Mouse (Mus musculus) bone marrow, adult 2 months (tissue): ENCODE data around the gene Krit1.

Source experiments
- CTCF ChIP-seq: fragments of 200-500 bp; IDR thresholded peaks from 2 replicates; pipeline ENCODE4 v1.5.1; 2011; ENCODE audit warnings: low read length, control low read depth; ENCODE audit not compliant: control insufficient read depth, insufficient read depth
- POLR2A ChIP-seq: fragments of 200-500 bp; IDR thresholded peaks from 2 replicates; pipeline ENCODE4 v1.6.1; 2011; ENCODE audit warnings: low read depth, mild to moderate bottlenecking, control low read depth, low read length, borderline replicate concordance; ENCODE audit not compliant: control insufficient read depth

GRCm38 (mm10) chr5:3782670-3783069 is 20.3 kb upstream of the Krit1 start:
- TF ChIP-seq CTCF (peak; percentile 48), POLR2A (no peak)
